Mouse (Mus musculus): ENCODE measurements around the gene 1700017B05Rik.
A peak's percentile ranks its signal among the peaks of the same experiment; 100 is the strongest.
"Not testable (repeated sequence)": the region's sequence is repeated elsewhere in the genome, so short reads cannot be mapped to it uniquely, and the experiment has no call there.

Gene 1700017B05Rik

GRCm38 (mm10) chr9:57220356-57220755 is 42.1 kb downstream of the 1700017B05Rik start:
- DNase-seq (ENCODE audit: inconsistent ontology term), result peak; percentile 32

- no peak for DNase-seq (ENCODE audit: inconsistent ontology term)
Observed at GRCm38 (mm10) chr9:57219511-57219910, 42.9 kb downstream of the 1700017B05Rik start.

- no peak for DNase-seq (ENCODE audit: inconsistent ontology term)
Observed at GRCm38 (mm10) chr9:57218776-57219175, 43.6 kb downstream of the 1700017B05Rik start.

DNA sequence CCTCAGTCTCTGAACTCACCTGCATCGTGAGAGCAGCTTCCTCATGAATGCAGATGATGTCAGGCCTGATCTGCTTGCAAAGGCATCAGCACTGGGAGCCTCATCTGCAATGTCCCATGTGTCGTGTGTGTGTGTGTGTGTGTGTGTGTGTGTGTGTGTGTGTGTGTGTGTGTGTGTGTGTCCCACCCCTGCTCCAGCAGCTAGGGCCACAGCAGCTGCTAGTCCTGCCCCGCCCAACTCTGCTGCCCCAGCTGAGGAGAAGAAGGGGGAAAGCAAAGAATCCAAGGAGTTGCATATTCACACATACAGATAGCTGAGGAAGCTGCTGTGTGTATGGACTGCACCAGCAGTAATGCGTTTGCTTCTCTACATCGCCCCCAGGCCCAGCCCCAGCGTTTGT is 45.2 kb downstream of the 1700017B05Rik start:
- no peak for DNase-seq (ENCODE audit: inconsistent ontology term)

GRCm38 (mm10) chr9:57214500-57214899 is 47.9 kb downstream of the 1700017B05Rik start:
- DNase-seq (ENCODE audit: inconsistent ontology term), result no peak

- DNase-seq (ENCODE audit: inconsistent ontology term), result no peak
Observed at GRCm38 (mm10) chr9:57212448-57213222, 49.8 kb downstream of the 1700017B05Rik start.

DNA sequence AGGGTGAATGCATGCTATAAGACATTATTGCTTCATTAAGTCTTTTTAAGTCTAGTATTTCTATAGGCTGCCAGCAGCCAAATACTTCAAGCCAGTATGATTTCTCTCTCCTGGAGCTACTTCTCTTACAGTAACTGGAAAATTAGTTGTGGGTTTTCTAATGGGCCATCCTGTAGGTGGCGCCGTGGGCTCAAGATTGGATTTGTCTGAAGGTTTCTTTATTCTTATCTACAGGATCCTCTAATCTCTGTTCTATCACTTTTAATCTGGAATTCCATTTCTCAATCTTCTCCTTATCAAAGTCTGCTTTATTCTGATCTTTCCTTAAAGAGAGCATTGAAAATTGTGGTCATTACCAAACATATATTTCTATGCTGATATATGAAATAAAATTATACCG is 53.1 kb downstream of the 1700017B05Rik start:
- DNase-seq (ENCODE audit: inconsistent ontology term), result peak; percentile 22

GRCm38 (mm10) chr9:57206896-57207295 is 55.5 kb downstream of the 1700017B05Rik start:
- DNase-seq (ENCODE audit: inconsistent ontology term), result no peak

- DNase-seq (ENCODE audit: inconsistent ontology term), result not testable (repeated sequence)
Observed at GRCm38 (mm10) chr9:57203571-57203970, 58.8 kb downstream of the 1700017B05Rik start.

All from Muller cell, postnatal 12 days (primary cell).